Mouse (Mus musculus) right cerebral cortex, postnatal 25 days (tissue): ENCODE data around the gene Ctnnbip1.

Experiments
- DNase-seq: peaks from one replicate; pipeline ENCODE4 v3.0.0; 2022

Ctnnbip1 gene

DNA sequence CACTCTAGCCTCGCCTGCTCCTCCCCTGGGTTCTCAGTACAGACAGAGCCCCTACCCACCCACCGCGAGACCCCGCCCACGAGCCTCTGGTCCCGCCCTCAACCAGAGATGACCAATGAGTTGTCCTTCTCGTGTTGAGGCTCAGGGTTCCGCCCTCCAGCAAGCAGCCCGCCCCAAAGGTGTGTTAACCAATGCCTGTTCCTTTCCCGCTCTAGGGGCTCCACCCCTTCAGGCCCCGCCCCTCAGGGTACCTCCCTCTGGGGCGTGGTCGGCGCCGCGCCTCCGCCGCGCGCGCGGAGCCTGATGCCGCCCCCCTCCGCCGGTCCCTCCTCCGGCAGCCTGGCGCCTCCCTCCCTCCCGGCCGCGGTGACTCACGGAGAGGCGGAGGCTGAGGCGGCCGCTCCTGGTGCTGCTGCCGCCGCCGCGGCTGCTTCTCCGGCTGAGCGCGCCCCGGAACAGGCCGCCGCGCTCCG lies at the start of gene Ctnnbip1:
Ctnnbip1 (plus strand) TSS at position 369 of the 473 bp plus-strand sequence.
- peak; percentile 98 for DNase-seq

DNA sequence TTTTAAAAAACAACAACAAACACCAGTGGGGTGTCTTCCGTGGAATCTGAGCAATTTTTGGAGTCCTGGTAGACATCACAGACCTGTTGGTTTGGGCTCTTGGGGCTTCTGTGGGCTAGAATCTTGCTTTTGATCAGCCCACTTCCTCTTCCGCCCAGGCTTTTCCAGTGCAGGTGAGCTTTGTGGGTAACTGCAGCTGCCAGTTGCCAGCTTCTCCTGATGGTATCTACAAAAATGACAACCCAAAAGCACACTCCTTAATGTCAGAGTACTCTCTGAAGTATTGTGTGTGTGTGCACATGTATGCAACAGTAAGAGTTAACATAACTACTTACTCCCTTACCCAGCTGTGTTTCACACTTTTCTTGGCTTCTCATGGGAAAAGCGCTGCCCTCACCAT lies 48.5 kb upstream of the Ctnnbip1 start:
- no peak for DNase-seq

DNA sequence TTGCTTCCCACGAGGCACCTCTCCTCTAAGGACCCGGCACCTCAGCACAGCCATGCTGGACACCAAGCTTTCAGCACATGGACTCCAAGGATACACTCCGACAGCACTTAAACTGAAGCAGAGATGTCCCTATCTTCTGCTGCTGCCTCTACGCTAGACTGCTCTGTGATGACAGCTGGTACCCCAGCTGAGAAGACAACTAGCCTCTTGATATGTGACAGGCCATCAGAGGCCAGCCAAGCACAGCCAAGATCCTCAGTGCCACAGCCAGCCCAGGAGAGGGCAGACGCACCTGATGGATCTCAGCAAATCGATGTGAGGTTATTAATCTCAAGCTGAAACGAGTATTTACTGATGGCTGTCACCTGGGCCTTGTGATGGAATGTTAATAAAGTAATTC lies 42.9 kb upstream of the Ctnnbip1 start:
- no peak for DNase-seq

DNA sequence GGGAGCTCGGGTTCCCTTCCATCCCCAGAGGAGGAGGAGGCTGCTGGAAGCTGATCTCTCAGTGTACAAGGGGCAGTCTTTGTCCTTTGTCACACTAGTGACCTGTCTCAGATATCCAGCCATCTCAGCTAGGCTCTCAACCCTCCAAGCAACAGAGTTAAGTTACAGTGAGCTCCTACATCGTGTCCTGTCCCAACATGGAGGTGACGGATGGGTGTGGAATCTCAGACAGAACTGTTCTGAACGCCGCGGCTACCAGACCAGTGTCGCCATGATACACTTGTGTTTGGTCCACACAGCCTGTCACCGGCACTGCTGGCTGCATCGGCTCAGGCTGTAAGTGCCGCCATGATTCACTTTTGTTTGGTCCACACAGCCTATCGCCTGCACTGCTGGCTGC lies 41.0 kb upstream of the Ctnnbip1 start, which contains the start of gene Tmem274:
Tmem274 (plus strand) TSS at position 301 of the 400 bp plus-strand sequence.
- no peak for DNase-seq

DNA sequence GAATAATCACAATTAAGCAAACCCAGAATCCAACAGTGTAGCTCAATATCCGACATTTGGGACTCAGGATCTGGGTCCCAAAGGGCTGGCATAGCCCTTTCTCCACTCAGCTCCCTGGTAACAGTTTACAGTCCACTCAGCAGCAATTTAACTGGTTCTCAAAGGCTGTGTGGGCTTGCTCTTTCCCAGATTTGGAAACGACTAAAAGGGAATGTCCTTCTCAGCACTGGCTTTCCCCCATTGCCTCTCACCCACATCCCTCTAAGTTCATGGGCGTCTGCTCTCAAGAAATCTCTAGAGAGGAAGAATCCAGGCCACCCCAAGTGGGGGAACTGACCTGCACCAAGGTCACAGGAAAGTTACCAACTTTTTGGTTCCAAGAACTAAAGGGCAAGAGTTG lies 33.5 kb upstream of the Ctnnbip1 start:
- peak; percentile 8 for DNase-seq

DNA sequence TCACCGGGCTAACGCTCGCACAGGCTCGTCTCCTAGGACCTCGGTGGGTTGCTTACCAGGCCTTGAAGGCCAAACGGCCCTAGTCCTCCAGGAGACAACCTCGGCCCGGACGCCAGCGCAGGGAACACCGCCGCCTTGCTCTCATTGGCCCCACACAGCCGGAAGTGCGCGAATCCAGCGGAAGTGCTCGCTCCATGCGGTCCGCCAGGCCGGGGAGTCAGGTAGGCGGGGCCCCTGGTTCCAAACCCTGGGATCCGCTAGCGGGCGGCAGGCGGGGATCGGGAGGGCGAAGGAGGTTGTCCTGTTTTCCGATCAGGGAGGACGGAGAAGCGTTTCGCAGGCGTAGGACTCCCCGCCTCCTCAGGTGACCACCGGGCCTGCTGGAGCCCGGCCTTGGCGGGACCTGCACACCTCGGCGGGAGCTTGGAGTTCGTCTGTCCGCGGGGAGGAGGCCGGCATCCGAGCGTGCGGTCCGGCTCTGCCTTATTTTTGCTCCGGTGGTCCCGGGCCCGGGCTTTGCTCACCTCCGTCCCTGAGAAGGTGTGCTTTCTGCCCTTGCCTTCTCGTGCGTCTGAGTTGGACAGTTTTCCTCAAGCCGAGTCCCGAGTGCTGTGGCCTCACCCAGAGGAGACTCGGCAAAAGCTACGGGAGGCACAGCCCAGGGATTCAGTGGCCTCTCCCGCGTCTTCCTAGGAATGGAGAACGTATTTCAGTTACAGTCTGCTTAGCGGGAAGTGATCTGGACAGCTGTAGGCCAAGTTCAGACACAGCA lies 32.8 kb upstream of the Ctnnbip1 start, which contains the start of the genes Nmnat1 and Lzic:
Nmnat1 (minus strand) TSS at position 150 of the 772 bp plus-strand sequence.
Lzic (plus strand) TSS at position 177 of the 772 bp plus-strand sequence.
- peak; percentile 92 for DNase-seq

DNA sequence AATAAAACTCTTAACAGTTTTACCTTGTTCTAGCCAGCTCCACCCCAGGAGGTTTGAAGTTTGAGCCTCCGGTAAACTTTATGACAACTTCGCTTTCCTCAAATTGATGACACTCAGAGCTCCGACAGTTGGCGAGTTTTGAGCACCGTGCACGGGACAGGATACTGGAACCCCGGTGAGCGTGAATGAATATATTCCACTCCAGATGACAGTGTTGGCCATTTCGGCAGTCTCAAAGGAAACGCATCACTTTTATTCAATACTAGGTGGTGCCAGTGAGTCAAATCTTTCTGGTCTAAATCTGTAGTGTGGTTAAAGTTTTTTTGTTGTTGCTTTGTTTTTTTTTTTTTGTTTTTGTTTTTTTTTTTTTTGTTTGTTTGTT lies 32.2 kb upstream of the Ctnnbip1 start:
- no peak for DNase-seq

DNA sequence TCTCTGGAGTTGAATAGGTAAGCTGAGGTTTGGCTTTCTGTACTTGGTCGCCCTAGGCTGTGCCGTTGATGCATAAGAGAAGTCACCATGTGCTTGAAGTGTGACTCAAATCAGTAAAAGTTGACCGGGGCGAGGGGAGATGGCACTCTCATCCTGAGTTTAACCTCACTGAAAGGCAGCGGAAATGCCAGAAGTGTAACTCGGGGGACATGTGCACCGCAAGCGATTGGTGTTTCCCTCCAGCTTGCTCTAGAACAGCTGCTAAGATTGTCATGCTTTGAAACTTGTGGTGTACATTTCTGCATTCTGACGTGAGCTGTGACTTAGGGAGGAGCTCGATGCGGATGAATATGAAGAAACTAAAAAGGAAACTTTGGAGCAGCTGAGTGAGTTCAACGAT lies 30.3 kb upstream of the Ctnnbip1 start:
- no peak for DNase-seq

DNA sequence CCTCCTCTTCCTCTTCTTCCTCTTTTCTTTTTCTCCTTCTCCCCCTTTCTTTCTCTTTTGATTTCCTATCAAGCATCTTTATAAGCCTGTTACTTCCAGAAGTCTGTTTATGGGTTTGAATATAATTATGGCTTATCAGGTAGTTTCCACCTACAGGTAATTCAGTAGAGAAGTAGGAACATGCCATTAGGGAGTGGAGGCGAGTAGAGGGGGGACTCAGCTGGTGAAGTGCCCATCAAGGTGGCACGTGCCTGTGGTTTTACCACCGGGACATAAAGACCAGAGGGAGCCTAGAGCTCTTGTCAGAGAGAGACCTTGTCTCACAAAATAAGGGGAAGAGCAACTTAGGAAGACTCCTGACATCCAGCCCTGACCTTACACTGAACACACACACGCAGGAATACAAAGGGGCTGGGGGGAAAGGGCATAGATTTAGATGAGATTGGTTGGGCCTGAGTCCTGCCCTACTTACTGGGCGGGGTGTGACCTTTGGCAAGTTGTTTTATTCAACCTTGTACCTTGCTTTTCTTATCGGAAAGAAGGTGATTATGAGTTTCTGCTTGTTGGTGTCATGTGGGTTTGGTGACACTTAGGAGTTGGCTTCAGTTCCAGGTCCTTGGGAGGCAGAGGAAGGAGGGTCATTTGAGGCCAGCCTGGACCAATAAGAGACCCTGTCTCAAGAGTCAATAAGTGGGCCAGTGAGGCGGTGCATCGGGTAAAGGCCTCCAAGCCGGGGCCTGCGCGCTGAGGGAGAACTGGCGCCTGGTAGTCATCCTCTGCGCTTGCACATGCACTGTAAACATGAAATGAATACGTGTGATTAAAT lies 28.4 kb upstream of the Ctnnbip1 start:
- DNase-seq: no peak

DNA sequence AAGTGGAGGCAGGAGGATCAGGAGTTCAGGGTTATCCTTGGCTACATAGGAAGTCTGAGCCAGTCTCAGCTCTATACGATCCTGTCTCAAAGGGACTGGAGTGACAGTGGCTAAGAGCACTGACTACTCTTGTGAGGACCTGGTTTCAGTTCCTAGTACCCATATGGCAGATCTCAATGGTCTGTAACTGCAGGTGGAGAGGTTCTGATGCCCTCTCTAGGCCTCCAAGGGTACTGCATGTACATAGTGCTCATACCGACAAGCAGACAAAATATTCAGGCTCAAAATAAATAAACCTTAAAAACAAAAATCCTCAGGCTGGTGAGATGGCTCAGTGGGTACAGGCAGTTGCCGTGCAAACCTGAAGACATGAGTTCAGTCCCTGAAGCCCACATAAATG lies 26.9 kb upstream of the Ctnnbip1 start:
- no peak for DNase-seq

DNA sequence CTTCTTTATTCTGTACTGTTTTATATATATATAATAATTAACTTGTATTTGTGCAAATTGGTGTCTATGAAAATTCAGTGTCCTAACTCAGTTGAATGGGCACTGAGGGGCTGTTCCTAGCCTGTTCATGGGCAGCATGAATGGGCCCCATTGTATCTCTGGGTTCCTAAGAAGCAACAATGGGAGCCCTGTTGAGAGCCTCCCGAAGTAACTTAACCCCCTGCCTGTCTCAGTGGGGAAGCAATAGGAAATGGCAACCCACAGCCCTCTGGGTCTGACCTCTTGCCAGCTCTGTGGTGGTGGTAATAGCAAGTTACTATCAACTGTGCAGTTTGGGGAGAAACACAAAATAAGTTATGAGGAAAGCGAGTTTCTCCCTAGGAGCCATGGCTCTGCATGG lies 21.4 kb upstream of the Ctnnbip1 start:
- DNase-seq: no peak

DNA sequence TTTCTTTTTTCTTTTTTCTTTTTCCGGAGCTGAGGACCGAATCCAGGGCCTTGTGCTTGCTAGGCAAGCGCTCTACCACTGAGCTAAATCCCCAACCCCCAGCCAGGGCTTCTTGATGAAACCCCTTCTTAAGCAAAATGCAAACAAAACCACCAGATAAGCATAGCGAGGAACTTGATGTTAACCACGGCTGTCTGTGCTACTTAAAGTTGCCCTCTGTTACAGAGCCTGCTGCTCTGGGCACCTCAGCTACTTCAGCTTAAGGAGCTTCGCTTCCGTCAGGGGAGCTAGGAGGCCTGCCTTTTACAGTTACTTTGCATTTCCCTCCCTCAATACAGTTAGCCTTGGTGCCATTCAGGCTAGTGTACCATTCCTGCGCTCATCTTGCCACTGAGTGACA lies 19.1 kb upstream of the Ctnnbip1 start:
- DNase-seq: no peak

DNA sequence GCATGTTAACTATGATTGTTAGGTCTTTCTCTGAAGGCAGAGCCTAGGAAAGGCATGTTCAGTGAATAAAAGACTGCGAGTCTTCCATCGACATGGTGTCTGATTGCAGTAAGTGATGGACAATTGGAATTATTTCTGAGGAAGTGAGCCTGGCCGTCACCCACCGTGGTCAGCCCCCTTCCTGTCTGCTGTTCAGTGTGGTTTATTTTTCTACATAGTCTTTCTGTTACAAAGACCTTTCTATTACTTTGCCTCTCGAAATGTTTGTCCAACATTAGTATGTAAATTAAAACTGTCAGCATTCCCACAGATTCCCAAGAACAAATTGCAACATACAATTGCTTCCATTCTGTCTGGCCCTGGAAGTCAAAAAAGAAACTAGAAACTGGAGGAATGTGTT lies 18.2 kb upstream of the Ctnnbip1 start:
- DNase-seq: no peak

DNA sequence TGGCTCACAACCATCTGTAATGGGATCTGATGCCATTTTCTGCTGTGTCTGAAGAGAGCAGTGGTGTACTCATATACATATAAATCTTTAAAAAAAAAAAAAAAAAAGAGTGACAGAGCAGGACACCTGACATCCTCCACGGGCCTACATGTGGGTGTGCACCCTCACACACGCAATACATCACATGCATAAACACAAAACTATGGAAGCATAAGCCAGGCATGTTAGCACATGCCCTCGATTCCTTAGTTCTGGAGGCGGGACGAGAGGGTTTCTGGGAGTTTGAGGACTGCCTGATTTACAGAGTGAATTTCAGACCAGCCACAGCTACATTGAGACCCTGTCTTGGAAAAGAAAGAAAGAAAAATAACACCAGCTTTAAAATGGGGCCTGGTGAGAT lies 13.7 kb upstream of the Ctnnbip1 start:
- no peak for DNase-seq

DNA sequence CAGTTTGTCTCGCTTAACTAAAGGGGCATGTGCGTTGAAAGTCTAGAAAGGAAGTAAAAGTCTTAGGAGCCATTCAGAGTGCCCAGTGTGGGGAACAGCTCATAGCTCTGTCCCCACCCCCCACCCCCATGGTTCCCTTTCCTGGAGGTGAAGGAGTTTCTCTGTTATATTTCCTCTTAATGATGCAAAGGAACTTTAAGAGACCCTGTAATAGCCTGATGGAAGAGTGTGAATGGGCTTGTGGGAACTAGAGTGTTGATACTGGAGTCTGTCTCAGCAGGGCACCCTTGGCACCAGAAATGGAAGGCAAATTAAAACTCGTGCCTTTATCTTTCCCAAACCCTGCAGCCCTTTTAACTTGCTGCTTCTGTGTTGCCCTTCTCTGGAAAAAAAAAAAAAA lies 13.2 kb upstream of the Ctnnbip1 start:
- DNase-seq: no peak

DNA sequence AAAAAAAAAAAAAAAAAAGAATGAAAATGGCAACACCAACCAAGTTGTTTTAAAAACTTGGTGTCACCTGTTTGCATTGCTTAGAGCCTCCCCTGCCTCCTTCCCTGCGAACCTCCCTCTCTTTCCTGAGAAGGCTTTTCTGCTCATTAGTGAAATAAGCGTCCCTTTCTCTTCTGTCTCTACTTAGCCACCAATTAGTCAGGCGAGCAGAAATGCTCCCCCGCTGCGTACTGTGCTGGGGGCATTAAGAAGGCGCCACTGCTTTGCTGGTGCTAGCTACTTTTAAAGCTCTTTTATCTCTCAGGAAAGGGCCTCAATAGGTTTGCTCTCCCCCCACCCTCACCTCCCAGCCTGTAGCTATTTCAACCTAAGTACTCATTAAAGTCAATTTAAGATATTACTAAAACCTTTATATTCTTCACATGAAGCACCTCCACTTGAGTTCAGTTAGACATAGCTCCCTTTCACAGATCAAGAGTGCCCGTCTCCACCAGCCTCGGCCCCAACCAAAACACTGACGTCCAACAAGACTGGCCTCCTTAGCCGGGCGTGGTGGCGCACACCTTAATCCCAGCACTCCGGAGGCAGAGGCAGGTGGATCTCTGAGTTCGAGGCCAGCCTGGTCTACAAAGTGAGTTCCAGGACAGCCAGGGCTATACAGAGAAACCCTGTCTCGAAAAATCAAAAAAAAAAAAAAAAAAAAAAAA lies 12.6 kb upstream of the Ctnnbip1 start:
- no peak for DNase-seq

DNA sequence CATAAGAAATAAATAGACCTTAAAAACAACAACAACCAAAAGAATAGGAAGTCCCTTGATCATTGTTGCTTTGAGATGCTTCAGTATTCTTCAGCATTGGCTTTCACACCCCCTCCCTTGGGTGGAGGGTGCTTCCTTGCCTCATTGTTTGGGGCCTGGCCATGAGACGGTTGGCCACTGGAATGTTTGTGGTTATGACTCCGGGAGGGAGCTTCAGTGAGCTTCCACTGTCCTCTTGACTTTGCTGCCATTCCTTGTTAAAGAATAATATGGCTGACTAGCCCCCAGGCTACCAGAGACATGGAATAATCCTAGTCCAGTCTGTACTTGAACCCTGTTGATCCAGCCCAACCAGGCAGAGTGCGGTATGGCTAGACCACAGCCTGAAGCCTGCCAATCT lies 11.1 kb upstream of the Ctnnbip1 start:
- DNase-seq: no peak

DNA sequence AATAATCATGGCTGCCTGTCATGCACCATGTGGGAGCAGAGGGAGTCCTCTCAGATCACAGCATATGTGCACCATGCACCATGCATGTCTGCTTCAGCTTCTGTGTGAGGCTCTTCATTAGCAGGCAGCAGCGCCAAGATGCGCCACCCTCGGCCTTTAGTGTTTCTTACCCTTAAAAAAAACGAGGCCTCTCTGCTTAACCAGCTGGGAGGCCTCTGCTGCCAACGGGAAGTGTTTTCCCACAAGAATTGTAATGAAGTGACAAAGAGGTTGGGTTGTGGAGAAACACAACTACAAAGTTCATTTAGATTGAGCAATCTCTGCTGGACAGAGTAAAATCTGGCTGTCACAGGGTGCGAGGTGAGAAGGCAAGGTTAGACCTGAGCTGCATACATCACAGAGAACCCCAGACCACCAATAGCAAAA lies 6.8 kb upstream of the Ctnnbip1 start:
- no peak for DNase-seq

DNA sequence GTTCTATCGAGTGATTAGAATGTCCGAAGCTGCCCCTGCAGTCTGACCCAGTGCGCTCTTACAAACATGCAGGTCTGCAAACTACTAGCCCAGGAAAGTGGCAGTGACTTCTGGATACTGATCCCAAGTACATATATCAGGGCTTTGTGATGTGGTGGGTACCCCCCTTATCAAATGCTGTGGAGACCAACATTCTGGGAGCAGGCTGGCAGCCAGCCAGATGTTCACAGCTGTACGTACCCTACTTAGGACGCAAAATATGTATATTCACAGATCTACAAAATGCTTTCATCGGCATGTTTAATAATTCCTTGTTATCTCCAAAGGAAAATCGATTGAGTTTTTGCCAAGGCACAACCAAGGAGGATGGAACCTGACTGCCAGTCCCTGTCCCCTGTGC lies 6.0 kb upstream of the Ctnnbip1 start:
- no peak for DNase-seq

DNA sequence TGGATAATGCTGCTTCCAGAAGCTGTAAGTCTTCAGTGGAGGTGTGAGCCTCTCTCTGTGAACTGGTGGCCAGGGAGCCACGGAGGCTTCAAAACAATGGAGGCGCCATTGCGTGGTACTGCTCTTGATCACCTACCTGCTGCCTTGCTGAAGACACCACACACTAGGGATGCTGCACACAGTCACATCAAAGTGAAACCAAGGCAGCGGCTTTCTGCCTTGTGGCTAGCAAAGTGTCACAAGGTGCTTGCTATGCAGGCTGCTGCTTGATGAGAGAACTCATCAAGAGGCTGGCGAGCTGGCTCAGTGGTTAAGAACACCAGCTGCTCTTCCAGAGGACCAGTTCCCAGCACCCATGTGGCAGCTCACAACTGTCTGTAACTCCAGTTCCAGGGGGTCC lies 2.3 kb upstream of the Ctnnbip1 start:
- no peak for DNase-seq

DNA sequence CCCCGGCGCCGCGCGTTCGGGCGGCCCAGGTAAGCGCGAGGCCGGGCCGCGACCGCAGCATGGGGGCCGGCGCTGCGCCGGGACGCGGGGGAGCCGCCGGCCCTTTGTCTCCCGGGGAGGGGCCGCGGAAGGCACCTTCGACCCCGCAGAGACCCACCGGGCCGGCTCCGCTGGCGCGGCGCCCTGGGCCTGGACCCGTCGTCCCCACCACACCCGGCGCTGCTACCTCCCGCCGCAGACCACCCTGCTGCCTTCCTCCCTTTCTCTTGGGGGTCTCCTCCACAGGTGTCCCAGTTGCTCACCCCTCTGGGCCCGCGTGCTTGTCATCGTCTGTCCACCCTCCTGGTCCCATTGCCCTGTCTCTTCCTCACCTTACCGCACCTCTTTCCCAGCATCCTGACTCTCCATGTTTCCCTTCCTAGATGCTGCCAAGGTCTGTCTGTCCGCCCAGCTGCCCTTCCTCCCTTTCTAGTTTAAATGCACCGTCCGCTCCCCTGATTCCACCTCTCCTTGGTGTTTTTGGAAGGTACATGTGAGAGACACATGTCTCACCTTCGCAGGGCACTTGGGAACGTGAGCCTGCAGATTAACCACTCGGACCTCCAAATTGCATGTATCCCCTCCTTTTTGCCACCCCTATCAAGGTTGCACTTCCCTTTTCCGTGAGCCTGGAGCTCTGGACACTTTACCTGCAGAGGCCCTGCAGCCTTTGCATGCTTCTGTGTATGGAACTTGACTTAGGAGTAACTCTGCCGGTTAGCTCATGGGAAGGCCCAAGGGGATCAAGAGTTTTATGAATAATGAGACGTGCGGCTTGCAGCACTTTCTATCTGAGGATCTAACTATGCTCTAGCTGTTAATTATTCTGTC lies 550 bp downstream of the Ctnnbip1 start:
- no peak for DNase-seq

DNA sequence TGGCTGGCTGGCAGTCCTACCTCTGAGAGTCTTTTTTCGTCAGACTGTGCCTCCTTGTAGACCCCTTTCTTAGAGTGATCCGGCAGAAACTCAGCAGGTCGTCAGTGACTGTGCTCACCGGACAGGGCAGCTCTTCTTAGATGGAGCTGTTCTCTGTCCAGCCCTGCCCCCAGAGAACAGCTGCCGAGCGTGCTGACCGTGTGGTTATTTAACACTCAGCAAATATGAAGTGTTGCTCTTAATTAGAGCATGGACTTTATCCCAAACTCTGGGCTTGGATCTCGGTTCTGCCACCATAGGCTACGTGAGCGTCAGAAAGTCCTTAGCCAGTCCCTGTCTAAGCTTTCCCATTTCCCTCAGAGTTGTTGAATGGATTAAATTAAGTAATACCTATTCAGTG lies 3.2 kb downstream of the Ctnnbip1 start:
- no peak for DNase-seq
